Mouse (Mus musculus): ENCODE data around the gene Phldb3. TPM values are rescaled to one million over a fixed set of nuclear protein-coding genes. Genes with fewer than 3 reads are reported as not detected.

Phldb3 gene
- polyA plus RNA-seq, 1 experiment, result 7.5 TPM

- TF ChIP-seq POLR2A (IDR thresholded peaks at IDR 0.05; ENCODE audit: low read depth, low read length) (no peak), CTCF (IDR thresholded peaks at IDR 0.05; ENCODE audit: extremely low read depth, insufficient read length, insufficient replicate concordance, low read depth, low read length) (no peak)
- H3K4me3 ChIP-seq (ENCODE audit: low read depth, low read length), result no peak overlapping the region
- 90% methylated on average over 4 of the region's 4 CpGs for WGBS
- no peak overlapping the region for H3K27ac ChIP-seq (ENCODE audit: insufficient read depth, low read depth, low read length)
- H3K36me3 ChIP-seq (ENCODE audit: control insufficient read depth, insufficient read depth, low read length), result peaks cover 19% of the 10 kb centered on the region
- H3K4me1 ChIP-seq (ENCODE audit: control insufficient read depth, insufficient read depth, insufficient read length, low read length), result no peaks in the 10 kb centered on the region; the same call in 1 of the 2 replicates
- no peaks in the 10 kb centered on the region for H3K27me3 ChIP-seq (ENCODE audit: control insufficient read depth, insufficient read depth, low read length)
Measured at GRCm38 (mm10) chr7:24568512-24568911, 42.1 kb upstream of the Phldb3 start.

DNA sequence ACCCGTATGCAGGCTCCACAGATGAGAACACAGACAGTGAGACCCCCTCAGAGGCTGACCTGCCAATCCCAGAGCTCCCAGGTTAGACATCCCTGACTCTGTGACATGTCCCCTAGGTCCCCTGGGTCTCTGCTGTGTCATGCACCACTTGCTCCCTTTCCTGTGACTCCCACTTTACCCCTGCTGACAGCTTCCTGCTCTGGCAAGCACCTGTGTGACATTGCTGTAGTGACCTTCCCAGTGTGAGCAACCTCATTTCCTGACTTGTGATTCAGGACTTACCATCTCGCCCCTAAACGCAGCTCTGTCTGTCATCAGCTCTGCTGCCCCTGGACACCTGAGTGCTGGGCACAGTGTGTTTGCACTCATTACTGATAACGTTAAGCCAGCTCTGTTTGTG lies 39.5 kb upstream of the Phldb3 start:
- 77% methylated on average over 4 of the region's 4 CpGs for WGBS
- no peak for TF ChIP-seq CTCF (IDR thresholded peaks at IDR 0.05; ENCODE audit: extremely low read depth, insufficient read length, insufficient replicate concordance, low read depth, low read length)
- no peak for TF ChIP-seq POLR2A (IDR thresholded peaks at IDR 0.05; ENCODE audit: low read depth, low read length)
- H3K4me3 ChIP-seq (ENCODE audit: low read depth, low read length), result no peak overlapping the region
- no peak overlapping the region for H3K27ac ChIP-seq (ENCODE audit: insufficient read depth, low read depth, low read length)
- H3K27me3 ChIP-seq (ENCODE audit: control insufficient read depth, insufficient read depth, low read length), result no peaks in the 10 kb centered on the region
- H3K36me3 ChIP-seq (ENCODE audit: control insufficient read depth, insufficient read depth, low read length), result peaks cover 19% of the 10 kb centered on the region
- peaks cover 9% of the 10 kb centered on the region for H3K4me1 ChIP-seq (ENCODE audit: control insufficient read depth, insufficient read depth, insufficient read length, low read length)

- Histone ChIP-seq H3K27ac (ENCODE audit: insufficient read depth, low read depth, low read length) (no peak overlapping the region), H3K27me3 (ENCODE audit: control insufficient read depth, insufficient read depth, low read length) (no peaks in the 10 kb centered on the region), H3K36me3 (ENCODE audit: control insufficient read depth, insufficient read depth, low read length) (peaks cover 8% of the 10 kb centered on the region), H3K4me3 (ENCODE audit: low read depth, low read length) (no peak overlapping the region), H3K4me1 (ENCODE audit: control insufficient read depth, insufficient read depth, insufficient read length, low read length) (peaks cover 9% of the 10 kb centered on the region)
- TF ChIP-seq CTCF (IDR thresholded peaks at IDR 0.05; ENCODE audit: extremely low read depth, insufficient read length, insufficient replicate concordance, low read depth, low read length) (peak; percentile 43; the same call in 1 of the 2 replicates), POLR2A (IDR thresholded peaks at IDR 0.05; ENCODE audit: low read depth, low read length) (no peak)
- 69% methylated on average over 5 of the region's 5 CpGs for WGBS
Measured at GRCm38 (mm10) chr7:24572455-24572854, 38.1 kb upstream of the Phldb3 start.

DNA sequence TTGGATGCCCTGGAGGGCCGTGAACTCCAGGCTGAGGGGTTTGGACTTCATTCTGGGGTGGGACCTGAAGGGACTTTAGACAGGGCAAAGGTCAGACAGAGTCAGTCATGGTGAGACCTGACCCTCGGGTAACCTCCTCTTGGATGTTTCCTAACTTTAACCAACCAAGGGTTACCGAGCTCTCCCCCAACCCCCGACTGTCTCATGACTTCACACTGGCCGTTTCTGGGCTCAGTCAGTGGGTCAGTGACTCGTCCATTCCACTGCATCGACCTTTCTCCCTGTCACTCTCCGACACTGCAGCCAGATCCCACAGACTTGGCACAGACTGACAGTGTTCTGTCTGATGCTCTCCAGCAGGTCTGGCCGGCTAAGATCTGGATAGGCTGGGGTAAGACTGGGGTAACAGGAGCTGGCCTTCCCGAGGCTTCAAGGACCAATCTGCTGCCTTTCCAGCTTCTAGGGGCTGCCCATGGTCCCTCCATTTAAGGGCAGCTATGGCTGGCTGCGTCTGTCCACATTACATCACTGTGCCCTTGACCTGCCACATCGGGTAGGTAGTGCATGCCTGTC lies 36.3 kb upstream of the Phldb3 start:
- WGBS, result 42% methylated on average over 12 of the region's 12 CpGs
- H3K27ac ChIP-seq (ENCODE audit: insufficient read depth, low read depth, low read length), result no peak overlapping the region
- peaks cover 2% of the 10 kb centered on the region; the same call in 1 of the 2 replicates for H3K36me3 ChIP-seq (ENCODE audit: control insufficient read depth, insufficient read depth, low read length)
- no peak overlapping the region for H3K4me3 ChIP-seq (ENCODE audit: low read depth, low read length)
- H3K4me1 ChIP-seq (ENCODE audit: control insufficient read depth, insufficient read depth, insufficient read length, low read length), result peaks cover 9% of the 10 kb centered on the region
- no peaks in the 10 kb centered on the region for H3K27me3 ChIP-seq (ENCODE audit: control insufficient read depth, insufficient read depth, low read length)
- TF ChIP-seq CTCF (IDR thresholded peaks at IDR 0.05; ENCODE audit: extremely low read depth, insufficient read length, insufficient replicate concordance, low read depth, low read length), result no peak
- TF ChIP-seq POLR2A (IDR thresholded peaks at IDR 0.05; ENCODE audit: low read depth, low read length), result no peak

GRCm38 (mm10) chr7:24577811-24578210 lies 32.8 kb upstream of the Phldb3 start:
- Histone ChIP-seq H3K27me3 (ENCODE audit: control insufficient read depth, insufficient read depth, low read length) (no peaks in the 10 kb centered on the region), H3K27ac (ENCODE audit: insufficient read depth, low read depth, low read length) (no peak overlapping the region), H3K4me1 (ENCODE audit: control insufficient read depth, insufficient read depth, insufficient read length, low read length) (peaks cover 9% of the 10 kb centered on the region), H3K36me3 (ENCODE audit: control insufficient read depth, insufficient read depth, low read length) (no peaks in the 10 kb centered on the region), H3K4me3 (ENCODE audit: low read depth, low read length) (no peak overlapping the region)
- TF ChIP-seq CTCF (IDR thresholded peaks at IDR 0.05; ENCODE audit: extremely low read depth, insufficient read length, insufficient replicate concordance, low read depth, low read length), result no peak
- no peak for TF ChIP-seq POLR2A (IDR thresholded peaks at IDR 0.05; ENCODE audit: low read depth, low read length)
- 92% methylated on average over 10 of the region's 10 CpGs for WGBS

GRCm38 (mm10) chr7:24584876-24585275 lies 25.7 kb upstream of the Phldb3 start:
- Histone ChIP-seq H3K36me3 (ENCODE audit: control insufficient read depth, insufficient read depth, low read length) (no peaks in the 10 kb centered on the region), H3K4me3 (ENCODE audit: low read depth, low read length) (no peak overlapping the region), H3K4me1 (ENCODE audit: control insufficient read depth, insufficient read depth, insufficient read length, low read length) (peaks cover 15% of the 10 kb centered on the region), H3K27ac (ENCODE audit: insufficient read depth, low read depth, low read length) (no peak overlapping the region), H3K27me3 (ENCODE audit: control insufficient read depth, insufficient read depth, low read length) (no peaks in the 10 kb centered on the region)
- 91% methylated on average over 6 of the region's 6 CpGs for WGBS
- TF ChIP-seq CTCF (IDR thresholded peaks at IDR 0.05; ENCODE audit: extremely low read depth, insufficient read length, insufficient replicate concordance, low read depth, low read length), result no peak
- no peak for TF ChIP-seq POLR2A (IDR thresholded peaks at IDR 0.05; ENCODE audit: low read depth, low read length)

DNA sequence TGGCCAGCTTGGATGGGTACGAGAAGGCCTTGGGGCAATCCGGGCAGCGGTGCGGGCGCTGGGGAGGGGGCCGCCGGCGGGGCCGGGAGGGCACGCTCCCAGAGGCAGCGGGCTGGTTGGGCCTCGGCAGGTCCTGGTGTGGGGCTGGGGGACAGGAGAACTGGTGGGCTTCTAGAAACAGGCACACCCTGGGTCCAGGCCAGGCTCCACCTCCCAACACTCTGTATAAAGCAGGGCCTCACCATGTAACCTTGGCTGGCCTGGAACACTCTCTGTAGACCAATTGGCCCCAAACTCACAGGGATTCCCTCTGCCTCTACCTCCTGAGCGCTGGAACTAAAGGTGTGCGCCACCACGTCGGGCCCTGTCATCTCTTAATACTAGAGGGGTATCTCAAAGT lies 24.6 kb upstream of the Phldb3 start:
- Histone ChIP-seq H3K4me1 (ENCODE audit: control insufficient read depth, insufficient read depth, insufficient read length, low read length) (peaks cover 15% of the 10 kb centered on the region), H3K27ac (ENCODE audit: insufficient read depth, low read depth, low read length) (no peak overlapping the region), H3K36me3 (ENCODE audit: control insufficient read depth, insufficient read depth, low read length) (no peaks in the 10 kb centered on the region), H3K4me3 (ENCODE audit: low read depth, low read length) (no peak overlapping the region), H3K27me3 (ENCODE audit: control insufficient read depth, insufficient read depth, low read length) (no peaks in the 10 kb centered on the region)
- 67% methylated on average over 16 of the region's 16 CpGs for WGBS
- TF ChIP-seq POLR2A (IDR thresholded peaks at IDR 0.05; ENCODE audit: low read depth, low read length) (no peak), CTCF (IDR thresholded peaks at IDR 0.05; ENCODE audit: extremely low read depth, insufficient read length, insufficient replicate concordance, low read depth, low read length) (no peak)
